ENCODE assay signal across 19 mouse cellular contexts in genomic region chr9:56282481-56282880, GRCm38 (mm10).
DNase-seq lines count a peak whose midpoint lies in the region; ATAC-seq lines count a peak whose summit lies in the region.
"Had no signal": no experiment of that assay in that cellular context is flagged by ENCODE, and none has a peak within 500 bp of the region (broad histone marks: within the 10 kb centered on the region; RNA-seq: fewer than 3 reads in every experiment).

No protein-coding gene starts in this region.

- no peaks in the 10 kb centered on the region for H3K36me3 ChIP-seq in forebrain, embryonic 14.5 days (ENCODE audit: control insufficient read depth, insufficient read depth, low read length)
- no peaks in the 10 kb centered on the region for H3K36me3 ChIP-seq in forebrain, embryonic 16.5 days (ENCODE audit: control insufficient read depth, insufficient read depth)
- H3K36me3 ChIP-seq: embryonic facial prominence, embryonic 12.5 days had no signal

- H3K9me3 ChIP-seq in forebrain, embryonic 14.5 days (replicated peaks; ENCODE audit: control insufficient read depth, low read length): no peaks in the 10 kb centered on the region
- H3K9me3 ChIP-seq in forebrain, embryonic 16.5 days (ENCODE audit: control insufficient read depth, low read length): no peaks in the 10 kb centered on the region
- H3K9me3 ChIP-seq: embryonic facial prominence, embryonic 10.5 days; embryonic facial prominence, embryonic 12.5 days; forebrain, embryonic 13.5 days; G1E had no signal

- H3K4me1 ChIP-seq in forebrain, embryonic 14.5 days (ENCODE audit: control insufficient read depth, insufficient read depth, low read length): no peaks in the 10 kb centered on the region
- H3K4me1 ChIP-seq in forebrain, embryonic 16.5 days (replicated peaks; ENCODE audit: control insufficient read depth, insufficient read depth, low read length): no peaks in the 10 kb centered on the region
- H3K4me1 ChIP-seq: embryonic facial prominence, embryonic 12.5 days; forebrain, embryonic 13.5 days had no signal

- H3K27ac ChIP-seq in forebrain, embryonic 14.5 days (ENCODE audit: low read depth, low read length): no peak overlapping the region
- no peak overlapping the region for H3K27ac ChIP-seq in forebrain, embryonic 16.5 days (ENCODE audit: low read length)
- H3K27ac ChIP-seq: embryonic facial prominence, embryonic 10.5 days; embryonic facial prominence, embryonic 12.5 days; forebrain, embryonic 13.5 days had no signal

- H3K27me3 ChIP-seq in forebrain, embryonic 14.5 days (replicated peaks; ENCODE audit: control insufficient read depth, insufficient read depth, low read length): no peaks in the 10 kb centered on the region
- no peaks in the 10 kb centered on the region for H3K27me3 ChIP-seq in forebrain, embryonic 16.5 days (replicated peaks; ENCODE audit: control insufficient read depth, insufficient read depth, low read length)
- H3K27me3 ChIP-seq: CH12.LX; embryonic facial prominence, embryonic 12.5 days; forebrain, embryonic 13.5 days; Patski had no signal

- no peak overlapping the region for H3K9ac ChIP-seq in forebrain, embryonic 14.5 days (ENCODE audit: low read length)
- no peak overlapping the region for H3K9ac ChIP-seq in forebrain, embryonic 16.5 days (replicated peaks; ENCODE audit: low read depth, low read length)
- H3K9ac ChIP-seq: embryonic facial prominence, embryonic 12.5 days; forebrain, embryonic 13.5 days; forebrain, postnatal 0 days had no signal

- peak; percentile 38 to 47 for DNase-seq in cerebellum, adult 18-20 months
- DNase-seq in cerebellum, adult 11-12 months: no peak
- peak; percentile 33 for DNase-seq in forebrain, embryonic 14.5 days (ENCODE audit: low spot score)
- DNase-seq in lung, postnatal 14 days: no peak
- DNase-seq: adrenal gland, adult 8-10 months; adrenal gland, postnatal 14 days; adrenal gland, postnatal 36 days; B cell, adult 2 months; cerebellum, adult 8-10 months; forebrain, postnatal 0 days had no signal

- H3K4me3 ChIP-seq in forebrain, embryonic 14.5 days (ENCODE audit: low read depth, low read length): no peak overlapping the region
- no peak overlapping the region for H3K4me3 ChIP-seq in forebrain, embryonic 16.5 days (replicated peaks; ENCODE audit: low read length)
- H3K4me3 ChIP-seq: embryonic facial prominence, embryonic 10.5 days; embryonic facial prominence, embryonic 12.5 days; forebrain, embryonic 13.5 days had no signal

- no peak for ATAC-seq in forebrain, embryonic 14.5 days
- ATAC-seq in forebrain, embryonic 16.5 days: no peak
- ATAC-seq: activated CD4-positive, CD25-positive, alpha-beta regulatory T cell, adult 4 months; CD4-positive, CD25-positive, alpha-beta regulatory T cell, adult 4 months; forebrain, embryonic 13.5 days; forebrain, postnatal 0 days; Patski had no signal

- 78% methylated on average over 5 of the region's 5 CpGs for WGBS in forebrain, embryonic 14.5 days
- WGBS in forebrain, embryonic 16.5 days: 66% methylated on average over 5 of the region's 5 CpGs

- no peak overlapping the region for H3K4me2 ChIP-seq in forebrain, embryonic 14.5 days (ENCODE audit: low read length)
- no peak overlapping the region for H3K4me2 ChIP-seq in forebrain, embryonic 16.5 days (ENCODE audit: low read length)
- H3K4me2 ChIP-seq: embryonic facial prominence, embryonic 12.5 days; forebrain, embryonic 13.5 days had no signal

Comparison
In these comparisons a context has a peak if more than half of its experiments do, and no peak if none do; other contexts are left out.
1. DNase-seq: peak in cerebellum, adult 18-20 months (2 of 2) and forebrain, embryonic 14.5 days (single experiment); none in cerebellum, adult 11-12 months (single experiment) and lung, postnatal 14 days (single experiment).